Mouse (Mus musculus) small intestine, adult 2 months (tissue): Measurements from ENCODE around the gene Tbc1d32. TPM values are rescaled to one million over a fixed set of nuclear protein-coding genes. Genes with fewer than 3 reads are reported as not detected.
"Not testable (repeated sequence)": the region's sequence is repeated elsewhere in the genome, so short reads cannot be mapped to it uniquely, and the experiment has no call there.

Source experiments
- H3K27ac ChIP-seq: fragments of 200-500 bp; 2 replicates; pipeline ENCODE4 v1.5.1; 2012; ENCODE audit warnings: low read depth, low read length, control low read depth, inconsistent platforms; ENCODE audit not compliant: insufficient read depth
- H3K27me3 ChIP-seq: fragments of 200-500 bp; 2 replicates; pipeline ENCODE4 v1.6.1; 2012; ENCODE audit warnings: mild to moderate bottlenecking, moderate library complexity, low read length, inconsistent platforms; ENCODE audit not compliant: control insufficient read depth, insufficient read depth
- H3K36me3 ChIP-seq: fragments of 200-500 bp; 2 replicates; pipeline ENCODE4 v1.6.1; 2012; ENCODE audit warnings: mild to moderate bottlenecking, low read length, control low read depth, inconsistent platforms; ENCODE audit not compliant: control insufficient read depth, insufficient read depth
- H3K4me1 ChIP-seq: fragments of 200-500 bp; 2 replicates; pipeline ENCODE4 v1.6.1; 2012; ENCODE audit warnings: low read length, inconsistent platforms, mixed read lengths; ENCODE audit not compliant: control insufficient read depth, insufficient read depth, insufficient read length
- H3K4me3 ChIP-seq: fragments of 200-500 bp; 2 replicates; pipeline ENCODE4 v1.5.1; 2012; ENCODE audit warnings: low read depth, mild to moderate bottlenecking, control low read depth, inconsistent platforms, low read length, moderate library complexity
- CTCF ChIP-seq: fragments of 200-500 bp; IDR thresholded peaks from 2 replicates; pipeline ENCODE4 v1.5.1; 2012; ENCODE audit warnings: low read depth, mild to moderate bottlenecking, control low read depth, inconsistent platforms, low read length, moderate library complexity, mixed read lengths; ENCODE audit not compliant: insufficient replicate concordance, insufficient read length; ENCODE audit errors: extremely low read depth
- POLR2A ChIP-seq: fragments of 200-500 bp; IDR thresholded peaks from 2 replicates; pipeline ENCODE4 v1.6.1; 2012; ENCODE audit warnings: low read depth, mild to moderate bottlenecking, control low read depth, inconsistent platforms, low read length, moderate library complexity
- WGBS: fragments of 180-500 bp; shearing (Covaris S2); methylation state at CpG from one replicate; pipeline ENCODE4 v1.1.7; 2018; 5-methylcytosine and 5-hydroxymethylcytosine counted together
- polyA plus RNA-seq: library from polyadenylated mRNA; depleted of rRNA; stranded (reverse); fragments of >200 nt; gene quantifications from 2 replicates; pipeline ENCODE4 v1.2.3, GENCODE M21; 2012

Gene Tbc1d32
- polyA plus RNA-seq, 1 experiment: 0.22 TPM

DNA sequence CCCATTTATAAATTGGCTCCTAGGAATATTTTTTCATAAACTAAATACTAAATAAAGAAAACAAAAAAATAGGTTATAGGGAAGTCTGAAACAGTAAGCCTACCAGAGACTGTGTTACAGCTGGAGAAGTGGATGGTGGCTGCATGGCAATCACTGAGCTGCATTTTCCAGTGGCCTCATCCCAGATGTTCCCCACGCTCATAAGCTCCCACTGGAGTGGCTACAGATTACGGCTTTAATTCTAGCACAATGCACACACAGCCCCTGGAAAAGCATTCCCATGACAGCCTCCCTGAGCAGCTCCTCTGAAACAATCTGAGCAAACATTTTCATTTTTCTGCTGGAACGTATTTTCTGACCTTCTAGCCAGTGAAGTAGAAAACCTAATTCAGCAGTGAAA, 29.8 kb downstream of the Tbc1d32 start:
- Histone ChIP-seq H3K36me3 (peaks cover 6% of the 10 kb centered on the region; the same call in 1 of the 2 replicates), H3K4me1 (no peaks in the 10 kb centered on the region), H3K4me3 (no peak overlapping the region), H3K27me3 (no peaks in the 10 kb centered on the region), H3K27ac (no peak overlapping the region)
- 91% methylated on average over 3 of the region's 3 CpGs for WGBS
- TF ChIP-seq POLR2A (no peak), CTCF (no peak)

DNA sequence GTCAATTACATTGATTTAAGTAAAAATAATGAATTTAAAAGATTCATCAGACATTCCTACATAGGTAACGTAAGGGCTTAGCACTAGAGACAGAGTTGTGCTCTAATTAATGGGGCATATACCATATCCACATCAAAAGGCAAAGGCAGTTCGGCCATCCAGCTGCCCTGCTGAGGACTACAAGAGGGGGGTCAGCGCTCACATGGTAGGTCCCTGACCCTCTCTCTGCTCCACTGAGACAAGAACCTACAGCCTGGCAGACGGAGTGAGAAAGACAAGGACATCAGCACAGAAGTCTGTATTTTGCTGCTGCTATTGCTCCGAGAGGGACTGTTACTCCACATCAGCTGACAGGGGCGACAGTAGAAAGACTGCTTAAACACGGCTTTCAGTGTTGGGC, 34.2 kb downstream of the Tbc1d32 start:
- Histone ChIP-seq H3K27ac (no peak overlapping the region), H3K36me3 (peaks cover 1% of the 10 kb centered on the region; the same call in 1 of the 2 replicates), H3K4me1 (no peaks in the 10 kb centered on the region), H3K27me3 (no peaks in the 10 kb centered on the region), H3K4me3 (no peak overlapping the region)
- 92% methylated on average over 7 of the region's 7 CpGs for WGBS
- TF ChIP-seq CTCF (no peak), POLR2A (no peak)

DNA sequence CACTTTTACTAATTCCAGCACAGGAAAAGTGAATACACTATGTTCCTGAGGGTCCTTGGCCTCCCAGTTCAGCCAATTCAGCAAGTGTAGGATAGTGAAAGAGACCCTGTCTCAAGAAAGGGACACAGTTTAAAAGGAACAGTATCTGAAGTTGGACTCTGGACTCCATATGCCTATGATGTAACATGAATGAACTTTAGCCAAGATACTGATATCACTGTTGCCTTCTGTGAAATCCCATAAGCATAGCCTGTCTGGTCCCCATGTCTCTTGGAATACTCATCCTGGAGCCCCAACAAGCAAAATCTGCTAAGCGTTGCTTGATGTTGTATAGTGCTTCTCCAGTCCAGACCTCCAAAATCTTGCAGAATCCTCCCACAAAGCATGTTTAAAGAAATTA, 46.8 kb downstream of the Tbc1d32 start:
- WGBS: 80% methylated on average over 1 of the region's 1 CpGs
- Histone ChIP-seq H3K36me3 (peaks cover 3% of the 10 kb centered on the region; the same call in 1 of the 2 replicates), H3K27me3 (no peaks in the 10 kb centered on the region), H3K4me3 (no peak overlapping the region), H3K4me1 (no peaks in the 10 kb centered on the region), H3K27ac (no peak overlapping the region)
- TF ChIP-seq CTCF: no peak
- TF ChIP-seq POLR2A: no peak

DNA sequence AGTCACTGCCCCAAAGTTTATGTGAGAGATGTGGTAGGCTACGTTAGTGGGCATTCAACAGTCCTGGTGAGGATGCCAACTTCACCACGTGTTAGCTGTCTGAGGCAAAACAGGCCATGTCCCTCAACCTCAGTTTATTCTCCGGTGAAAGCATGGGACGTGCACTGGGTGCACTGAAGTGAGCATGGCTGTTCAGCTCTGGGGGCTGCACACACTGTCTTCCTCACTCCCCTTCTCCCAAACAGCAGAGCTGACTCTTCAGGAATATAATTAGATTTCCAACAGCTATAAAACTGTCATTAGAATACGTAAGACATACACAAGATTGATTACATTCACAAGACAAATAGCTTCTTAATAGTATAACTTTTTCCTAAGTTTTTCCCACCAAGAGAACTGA, 55.3 kb downstream of the Tbc1d32 start:
- Histone ChIP-seq H3K36me3 (peaks cover 4% of the 10 kb centered on the region), H3K4me1 (no peaks in the 10 kb centered on the region), H3K27me3 (no peaks in the 10 kb centered on the region), H3K27ac (no peak overlapping the region), H3K4me3 (no peak overlapping the region)
- TF ChIP-seq CTCF (no peak), POLR2A (no peak)
- 78% methylated on average over 5 of the region's 5 CpGs for WGBS

DNA sequence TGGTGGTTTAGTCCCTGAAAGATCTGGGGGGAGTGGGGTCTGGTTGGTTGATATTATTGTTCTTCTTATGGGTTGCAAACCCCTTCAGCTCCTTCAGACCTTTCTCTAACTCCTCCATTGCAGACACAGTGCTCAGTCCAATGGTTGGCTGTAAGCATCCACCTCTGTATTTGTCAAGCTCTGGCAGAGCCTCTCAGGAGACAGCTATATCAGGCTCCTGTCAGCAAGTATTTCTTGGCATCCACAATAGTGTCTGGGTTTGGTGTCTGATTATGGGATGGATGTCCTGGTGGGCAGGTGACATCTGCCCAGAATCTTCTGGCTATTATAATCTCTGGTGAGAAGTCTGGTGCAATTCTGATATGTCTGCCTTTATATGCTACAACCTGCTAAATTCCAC, 60.8 kb downstream of the Tbc1d32 start:
- not testable (repeated sequence) for H3K4me3 ChIP-seq, H3K4me1 ChIP-seq, H3K36me3 ChIP-seq, H3K27me3 ChIP-seq, H3K27ac ChIP-seq

DNA sequence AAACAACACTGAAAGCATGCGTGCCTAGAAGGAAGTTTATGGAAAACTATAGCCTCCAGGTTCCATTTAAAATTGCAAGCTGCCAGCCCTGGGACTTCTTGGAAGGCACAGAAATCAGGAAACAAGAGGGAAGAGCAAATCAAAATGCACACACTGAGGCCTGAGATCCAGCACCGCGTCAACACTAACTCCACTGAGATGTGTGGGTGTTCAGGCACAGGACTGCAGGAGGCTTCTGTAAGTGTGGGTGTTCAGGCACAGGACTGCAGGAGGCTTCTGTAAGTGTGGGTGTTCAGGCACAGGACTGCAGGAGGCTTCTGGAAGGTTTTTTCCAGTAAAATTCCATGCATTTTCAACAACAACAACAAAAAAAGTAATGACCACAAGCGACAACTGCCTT, 62.7 kb downstream of the Tbc1d32 start:
- WGBS: 86% methylated on average over 4 of the region's 4 CpGs
- Histone ChIP-seq H3K4me1 (no peaks in the 10 kb centered on the region), H3K27me3 (no peaks in the 10 kb centered on the region), H3K36me3 (peaks cover 6% of the 10 kb centered on the region; the same call in 1 of the 2 replicates), H3K4me3 (no peak overlapping the region), H3K27ac (no peak overlapping the region)
- TF ChIP-seq CTCF (no peak), POLR2A (no peak)

DNA sequence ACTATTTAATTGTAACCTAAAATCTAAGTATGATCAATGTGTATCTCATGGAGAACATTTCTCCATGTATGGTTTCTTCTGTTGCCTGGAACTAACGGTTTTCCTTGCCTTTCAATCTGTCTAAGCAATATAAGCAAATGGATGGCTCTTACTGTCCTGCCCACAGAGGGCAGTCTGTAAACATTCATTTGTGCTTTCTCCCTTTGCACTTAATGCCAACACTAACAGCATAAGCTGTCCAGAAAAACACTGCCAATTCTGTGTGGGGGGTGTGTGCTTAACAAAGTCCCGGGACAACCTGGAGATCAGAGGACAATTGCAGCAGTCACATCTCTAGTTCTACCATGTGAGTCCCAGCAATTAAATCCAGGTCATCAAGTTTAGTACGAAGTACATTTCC, 64.1 kb downstream of the Tbc1d32 start:
- Histone ChIP-seq H3K27ac (no peak overlapping the region), H3K4me3 (no peak overlapping the region), H3K27me3 (no peaks in the 10 kb centered on the region), H3K4me1 (no peaks in the 10 kb centered on the region), H3K36me3 (peaks cover 6% of the 10 kb centered on the region; the same call in 1 of the 2 replicates)
- 66% methylated on average over 3 of the region's 3 CpGs for WGBS
- no peak for TF ChIP-seq CTCF
- TF ChIP-seq POLR2A: no peak

DNA sequence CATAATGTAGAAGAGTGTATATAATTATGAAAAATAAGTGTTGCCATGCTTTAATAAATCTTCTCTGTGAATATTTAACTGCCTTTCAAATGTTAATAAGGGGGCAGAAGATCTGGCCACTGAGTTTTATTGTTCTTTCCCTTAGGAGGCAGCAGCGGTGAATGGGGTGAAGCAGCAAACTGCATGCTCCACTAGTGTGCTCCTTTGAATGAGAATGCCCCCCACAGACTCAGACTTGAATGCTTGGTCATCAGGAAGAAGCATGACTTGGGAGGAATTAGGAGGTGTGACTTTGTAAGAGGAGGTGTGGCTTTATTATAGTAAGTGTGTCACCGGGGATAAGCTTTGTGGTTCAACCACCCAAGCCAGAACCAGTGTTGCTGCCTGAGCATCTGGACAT, 69.7 kb downstream of the Tbc1d32 start:
- Histone ChIP-seq H3K4me3 (no peak overlapping the region), H3K36me3 (0 out of 2 replicates have a peak, but pooled peaks cover 1% of the 10 kb centered on the region), H3K27me3 (no peaks in the 10 kb centered on the region), H3K27ac (no peak overlapping the region), H3K4me1 (no peaks in the 10 kb centered on the region)
- TF ChIP-seq POLR2A (no peak), CTCF (no peak)
- 83% methylated on average over 2 of the region's 2 CpGs for WGBS
